Mouse (Mus musculus): ENCODE measurements around the gene Vstm4.

Vstm4 gene

GRCm38 (mm10) chr14:32856681-32857328, at the start of gene Vstm4:
Gene Vstm4, plus strand, starts transcription at chr14:32856756.
- DNase-seq: peak; percentile 8

- no peak for DNase-seq
These were observed 46.4 kb upstream of the Vstm4 start for GRCm38 (mm10) chr14:32810111-32810510.

DNA sequence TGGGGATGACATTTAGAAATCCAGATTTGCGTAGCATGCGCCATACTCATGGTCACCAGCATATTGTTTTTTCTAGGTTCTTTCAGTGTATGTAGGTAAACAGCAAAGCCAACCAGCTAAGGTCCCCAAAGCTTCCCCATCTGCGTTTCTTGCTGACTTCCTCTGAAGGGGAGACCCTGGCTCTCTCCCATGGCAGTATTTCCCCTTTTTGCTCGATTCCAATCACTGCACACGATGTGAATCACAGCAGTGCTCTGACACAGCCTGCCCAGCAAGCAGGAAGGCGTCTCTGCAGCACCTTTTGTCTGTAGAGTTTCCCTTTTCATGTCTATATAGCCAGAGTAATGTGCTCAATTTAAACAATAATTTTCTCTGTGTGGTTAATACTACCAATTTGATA, 44.1 kb upstream of the Vstm4 start:
- DNase-seq: no peak

GRCm38 (mm10) chr14:32814961-32815360, 41.6 kb upstream of the Vstm4 start:
- DNase-seq: no peak

DNA sequence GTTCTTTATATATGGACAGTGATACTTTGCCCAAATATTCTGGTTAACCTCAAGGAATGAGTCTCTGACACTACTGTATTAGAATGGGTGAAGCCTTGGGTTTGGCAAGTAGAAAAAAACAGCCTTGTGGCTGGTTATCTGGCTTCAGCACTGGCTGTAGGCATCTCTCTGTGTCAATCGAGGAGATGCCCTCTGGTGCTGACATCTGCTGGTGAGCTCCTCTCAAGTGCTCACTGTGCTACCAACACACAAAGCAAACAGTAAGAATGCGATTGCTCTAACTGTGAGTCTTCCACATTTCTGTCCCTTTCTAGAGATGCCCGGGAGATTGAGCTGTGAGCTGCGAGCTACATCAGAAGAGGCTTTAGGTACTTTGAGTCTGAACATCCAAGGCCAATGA, 40.0 kb upstream of the Vstm4 start:
- DNase-seq: no peak

GRCm38 (mm10) chr14:32817258-32817657, 39.3 kb upstream of the Vstm4 start:
- no peak for DNase-seq

DNA sequence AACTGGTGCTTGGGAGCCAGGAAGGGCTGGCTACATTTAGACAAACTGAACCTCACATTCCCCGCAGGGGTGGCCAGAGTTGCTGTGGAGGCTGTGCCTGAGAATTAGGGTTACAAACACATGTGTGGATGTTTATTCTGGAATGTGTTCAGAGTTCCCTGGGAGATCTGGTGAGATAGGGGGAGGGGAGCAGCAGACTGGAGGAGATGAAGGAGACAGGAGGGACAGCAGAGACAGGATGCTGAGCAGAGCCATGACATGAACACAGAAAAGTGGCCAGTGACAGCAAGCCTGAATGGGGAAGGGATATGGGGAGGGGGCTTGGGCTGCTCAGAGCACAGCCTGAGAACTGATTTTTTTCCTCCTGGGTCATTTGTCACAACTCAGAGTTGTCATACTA, 37.3 kb upstream of the Vstm4 start:
- DNase-seq: no peak

- DNase-seq: no peak
These were observed 33.7 kb upstream of the Vstm4 start for GRCm38 (mm10) chr14:32822812-32823211.

DNA sequence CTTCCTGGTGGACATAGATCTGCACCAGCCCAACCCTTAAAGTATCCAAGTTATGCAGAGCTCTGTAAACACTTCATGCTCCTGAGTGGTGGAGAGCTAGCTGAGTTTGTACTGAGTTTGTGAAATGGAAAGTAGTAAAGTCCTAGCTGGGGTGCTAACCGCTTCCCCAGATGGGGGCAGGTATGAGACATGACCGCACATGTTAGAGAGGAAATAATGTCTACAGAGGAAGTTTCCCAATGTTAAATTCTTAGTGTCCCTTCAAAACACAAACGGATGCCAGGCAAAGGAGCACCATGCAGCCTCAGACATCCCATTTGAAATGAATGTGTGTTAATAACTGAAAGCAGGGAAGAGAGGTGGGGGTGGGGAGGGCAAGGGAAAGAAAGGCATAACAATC, 32.7 kb upstream of the Vstm4 start:
- no peak for DNase-seq

DNA sequence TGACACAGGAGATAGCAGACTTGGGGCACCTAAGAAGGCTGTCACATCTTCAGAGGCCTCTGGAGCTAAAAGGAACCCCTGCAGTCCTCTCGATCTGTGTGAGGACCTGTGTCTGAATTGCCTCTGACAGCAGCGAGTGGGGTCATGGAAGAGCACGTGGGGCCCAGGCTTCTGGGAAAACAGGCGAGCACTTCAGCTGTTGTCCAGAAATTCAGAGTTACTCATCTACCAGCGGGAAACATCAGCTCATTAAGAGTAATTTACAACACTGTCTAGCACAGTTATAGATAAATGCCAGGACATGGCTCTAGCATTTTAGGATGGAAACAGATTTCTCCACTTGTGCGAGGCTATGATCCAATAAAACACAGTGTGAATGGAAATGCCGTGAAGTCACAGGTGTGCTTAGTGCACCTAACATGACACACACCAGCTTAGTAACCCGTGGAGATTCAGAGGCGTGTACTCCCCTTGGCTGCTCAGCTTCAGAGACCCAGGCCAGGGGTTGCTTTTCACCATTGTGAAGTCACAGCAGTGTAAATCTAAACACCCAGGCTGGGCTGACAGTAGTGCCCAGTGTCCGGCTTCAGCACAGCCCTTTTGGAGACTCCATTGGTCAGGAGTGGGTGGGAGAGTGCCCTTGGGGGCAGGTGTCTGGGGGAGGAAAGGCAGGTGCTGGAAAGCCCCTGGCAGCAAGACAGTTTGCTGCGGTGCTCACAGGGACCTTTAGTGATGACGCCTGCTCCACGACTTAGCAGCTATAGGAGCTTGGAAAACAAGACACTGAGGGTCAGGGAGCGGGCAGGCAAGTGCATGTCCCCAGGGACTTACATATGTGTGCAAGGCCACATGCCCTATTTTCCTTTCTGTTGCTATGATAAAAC, 32.0 kb upstream of the Vstm4 start:
- no peak for DNase-seq

GRCm38 (mm10) chr14:32825426-32826032, 31.0 kb upstream of the Vstm4 start:
- no peak for DNase-seq

- no peak for DNase-seq
These were observed 29.4 kb upstream of the Vstm4 start for GRCm38 (mm10) chr14:32827165-32827564.

DNA sequence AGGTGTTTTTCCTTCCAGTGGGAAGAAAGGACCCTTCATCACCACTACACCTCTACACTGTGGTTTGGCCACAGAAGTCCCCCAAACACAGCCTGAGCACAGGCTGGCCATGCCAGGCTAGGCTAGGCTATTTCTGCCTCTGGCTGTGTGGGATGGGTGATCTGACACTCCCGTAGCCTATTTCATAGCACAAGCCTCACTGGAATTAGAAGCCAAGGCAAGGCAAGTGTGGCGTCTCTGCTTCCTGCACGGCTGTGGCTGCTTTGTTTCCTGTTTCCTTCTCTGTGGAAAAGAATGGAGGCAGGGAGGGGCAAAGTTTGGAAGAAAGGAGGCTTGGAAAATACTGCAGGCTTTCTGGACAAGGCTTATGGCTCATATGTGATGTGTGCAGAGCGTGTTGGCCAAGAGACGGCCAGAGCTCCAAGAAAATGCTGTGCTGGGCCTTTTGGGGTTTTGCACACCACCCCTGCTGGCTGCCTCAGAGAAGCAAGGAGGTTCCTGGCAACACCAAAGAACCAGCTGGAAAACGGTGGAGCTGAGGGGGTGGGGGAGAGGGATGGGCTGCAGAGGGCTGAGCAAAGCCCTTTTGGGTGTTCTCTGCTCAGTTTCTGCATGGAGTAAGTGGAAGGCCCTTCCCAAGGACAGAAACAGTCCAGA, 28.4 kb upstream of the Vstm4 start:
- DNase-seq: no peak

GRCm38 (mm10) chr14:32833847-32834246, 22.7 kb upstream of the Vstm4 start, which contains the start of gene Fam170b:
Gene Fam170b, plus strand, starts transcription at chr14:32833962.
- no peak for DNase-seq

DNA sequence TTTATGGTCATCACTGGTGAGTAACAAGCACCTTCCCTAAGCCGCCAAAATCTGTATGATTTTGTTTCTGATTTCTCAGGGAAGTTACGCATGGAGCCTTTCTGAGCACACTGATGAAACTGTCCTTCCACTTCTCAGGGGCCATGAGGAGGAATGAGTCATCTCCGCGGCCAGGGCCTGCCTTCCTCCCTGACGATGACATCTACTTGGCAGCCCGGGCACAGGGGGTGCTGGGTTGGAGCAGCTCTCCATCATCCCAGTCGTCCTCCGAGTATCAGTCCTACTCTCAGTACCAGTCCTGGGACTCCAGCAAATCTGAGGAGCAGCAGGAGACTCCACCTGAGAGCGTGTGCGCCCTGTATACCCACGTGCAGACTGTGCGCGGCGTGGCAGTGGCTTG, 21.4 kb upstream of the Vstm4 start:
- no peak for DNase-seq

DNA sequence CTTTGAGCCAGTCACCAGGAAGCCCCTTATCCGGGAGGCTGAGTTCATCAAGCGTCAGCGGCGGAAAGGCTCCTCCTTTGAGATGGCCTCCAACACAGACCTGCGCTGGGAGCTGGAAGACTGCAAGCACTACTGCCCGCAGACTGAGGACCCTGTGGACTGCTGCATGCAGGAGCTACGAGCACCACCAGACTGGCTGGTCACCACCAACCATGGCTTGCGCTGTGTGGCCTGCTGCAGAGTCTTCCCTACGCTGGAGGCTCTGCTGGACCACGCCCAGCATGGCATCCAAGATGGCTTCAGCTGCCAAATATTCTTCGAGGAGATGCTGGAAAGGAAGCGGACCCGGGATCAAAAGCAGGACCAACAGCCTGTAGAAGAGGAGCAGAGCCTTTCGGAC, 21.0 kb upstream of the Vstm4 start:
- no peak for DNase-seq

- no peak for DNase-seq
These were observed 20.4 kb upstream of the Vstm4 start for GRCm38 (mm10) chr14:32836191-32836590.

GRCm38 (mm10) chr14:32842052-32842451, 14.5 kb upstream of the Vstm4 start:
- DNase-seq: no peak

- DNase-seq: no peak
These were observed 2.5 kb upstream of the Vstm4 start for GRCm38 (mm10) chr14:32854059-32854458.

- no peak for DNase-seq
These were observed 310 bp upstream of the Vstm4 start for GRCm38 (mm10) chr14:32856246-32856645.

- no peak for DNase-seq
These were observed 1.8 kb downstream of the Vstm4 start for GRCm38 (mm10) chr14:32858361-32858760.

GRCm38 (mm10) chr14:32858941-32859510, 2.5 kb downstream of the Vstm4 start:
- DNase-seq: no peak

All from cerebellum, adult 9-10 months (tissue).